Mouse (Mus musculus): Measurements from ENCODE around the gene Dnajb3.
A peak's percentile ranks its signal among the peaks of the same experiment; 100 is the strongest.
"Not testable (repeated sequence)": the region's sequence is repeated elsewhere in the genome, so short reads cannot be mapped to it uniquely, and the experiment has no call there.

The Dnajb3 gene

GRCm38 (mm10) chr1:88230981-88231802 is 25.6 kb upstream of the Dnajb3 start:
- DNase-seq, result no peak

GRCm38 (mm10) chr1:88230421-88230820 is 24.8 kb upstream of the Dnajb3 start:
- DNase-seq, result no peak

- no peak for DNase-seq
Observed at GRCm38 (mm10) chr1:88229986-88230385, 24.4 kb upstream of the Dnajb3 start.

GRCm38 (mm10) chr1:88229566-88229965 is 24.0 kb upstream of the Dnajb3 start:
- DNase-seq, result no peak

DNA sequence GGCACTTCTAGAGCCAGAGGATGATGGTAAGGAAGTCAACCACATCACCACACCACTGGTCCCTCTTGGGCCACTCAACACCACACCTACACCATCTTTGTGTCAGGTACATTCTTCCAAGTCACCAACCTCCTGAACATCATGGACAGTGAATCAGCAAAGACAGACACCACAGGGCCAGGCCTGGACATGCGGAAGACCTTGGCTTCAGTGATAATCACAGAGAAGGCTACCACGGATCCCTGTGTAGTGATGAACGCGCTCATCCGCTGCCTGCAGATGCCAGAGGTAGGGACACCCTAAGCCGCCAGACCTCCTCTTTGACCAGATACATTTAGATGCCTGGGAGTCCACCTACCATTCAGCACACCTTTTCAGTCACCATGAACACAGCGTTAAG is 22.5 kb upstream of the Dnajb3 start:
- no peak for DNase-seq

DNA sequence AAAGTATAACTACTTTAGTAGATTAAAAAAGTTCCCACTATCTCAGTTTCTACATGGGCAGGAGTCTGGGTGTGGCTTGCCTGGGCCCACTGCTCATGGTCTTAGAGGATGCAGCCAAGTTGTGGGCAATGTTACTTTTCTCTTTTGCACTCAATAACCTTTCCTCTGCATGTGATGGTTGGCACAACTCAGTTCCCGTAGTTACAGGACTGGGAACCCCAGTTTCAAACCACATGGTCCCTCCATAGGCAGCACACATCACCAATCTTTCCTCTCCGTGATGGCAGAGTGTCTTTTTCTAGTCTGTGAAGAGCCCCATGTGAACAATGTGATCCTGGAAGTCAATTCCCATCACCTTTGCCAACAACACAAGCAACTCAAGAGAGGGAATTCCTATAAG is 21.9 kb upstream of the Dnajb3 start:
- DNase-seq, result no peak

DNA sequence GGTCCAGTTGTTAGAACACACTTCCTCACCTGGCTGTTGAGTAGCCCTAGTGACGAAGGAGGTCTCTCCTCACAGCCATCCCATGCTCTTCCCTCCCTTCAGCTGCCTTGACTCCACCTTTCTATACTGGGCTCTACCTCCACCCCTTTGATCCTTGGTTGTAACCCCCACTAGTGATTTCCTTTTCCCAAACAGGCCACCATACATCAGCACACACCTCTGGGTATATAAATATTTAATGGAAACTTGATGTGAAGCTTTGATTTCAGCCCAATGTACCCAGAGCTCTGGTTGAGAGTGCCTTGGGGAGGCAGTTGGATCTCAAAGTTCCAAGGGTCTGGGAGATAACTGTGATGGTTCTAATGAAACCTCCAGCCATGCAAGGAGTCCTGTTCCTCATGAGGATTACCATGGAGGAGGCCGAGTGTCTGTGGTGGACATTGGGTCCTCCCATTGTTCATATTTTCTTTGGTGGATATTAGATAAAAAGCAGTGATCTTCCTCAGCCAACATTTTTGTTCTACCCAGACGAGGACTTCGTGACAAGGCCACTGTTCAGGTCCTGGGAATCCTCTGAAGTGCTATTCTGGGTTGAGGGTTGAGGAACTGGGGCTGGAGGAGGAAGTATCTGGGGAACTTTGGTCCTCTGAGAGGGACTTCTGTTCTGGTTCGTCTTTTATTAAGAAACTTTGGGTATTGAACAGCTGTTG is 21.2 kb upstream of the Dnajb3 start, which contains the start of gene Mroh2a:
TSS of gene Mroh2a (plus strand) at position 317 of the 710 bp plus-strand sequence.
- DNase-seq, result no peak

DNA sequence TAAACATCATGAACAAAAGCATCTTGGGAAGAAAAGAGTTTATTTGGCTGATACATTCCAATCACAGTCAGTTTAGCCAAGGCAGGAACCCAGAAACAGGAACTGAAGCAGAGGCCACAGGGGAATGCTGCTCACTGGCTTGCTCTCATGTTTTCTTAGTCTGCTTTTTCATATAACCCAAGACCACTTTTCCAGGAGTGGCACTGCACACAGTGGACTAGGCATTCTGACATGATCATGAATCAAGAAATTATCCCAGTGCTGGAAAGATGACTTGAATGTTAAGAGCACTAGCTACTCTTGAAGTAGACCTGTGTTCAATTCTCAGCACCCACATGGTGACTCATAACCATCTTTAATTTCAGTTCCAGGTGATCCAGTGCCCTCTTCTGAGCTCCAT is 20.2 kb upstream of the Dnajb3 start:
- no peak for DNase-seq

GRCm38 (mm10) chr1:88225301-88225700 is 19.7 kb upstream of the Dnajb3 start:
- DNase-seq, result not testable (repeated sequence)

DNA sequence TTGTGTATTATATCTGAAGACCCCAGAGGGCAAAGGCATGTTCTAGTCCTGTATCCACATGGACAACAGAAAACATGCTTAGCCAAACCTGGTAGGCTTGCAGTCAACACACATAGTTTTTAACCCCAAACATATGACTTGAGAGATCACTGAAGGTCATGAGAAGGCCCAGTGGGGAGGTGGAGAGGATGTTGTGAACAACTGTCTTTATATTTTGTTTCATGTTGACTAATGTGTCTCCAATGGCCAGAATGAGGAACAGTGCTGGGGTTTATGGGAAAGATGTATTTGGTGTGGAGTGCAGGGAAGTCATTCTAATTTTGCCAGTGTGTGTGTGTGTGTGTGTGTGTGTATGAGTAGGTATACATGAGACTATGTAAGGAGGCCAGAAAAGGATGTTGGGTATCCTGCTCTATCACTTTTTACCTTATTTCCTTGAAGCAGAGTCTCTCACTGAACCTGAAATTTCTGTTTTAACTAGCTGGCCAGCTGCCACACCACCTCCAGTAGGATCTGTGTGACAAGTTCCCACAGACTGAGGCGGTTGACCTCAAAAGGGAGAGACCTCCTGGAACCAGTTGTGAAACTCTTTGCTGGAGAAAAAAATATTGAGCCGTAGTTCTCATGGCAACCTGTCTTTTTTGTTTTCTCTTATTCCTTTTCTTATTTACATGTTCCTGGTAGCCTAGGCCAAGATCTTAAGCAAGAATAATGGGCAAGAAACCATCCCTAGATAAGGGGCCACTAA is 18.6 kb upstream of the Dnajb3 start:
- DNase-seq, result peak; percentile 49

DNA sequence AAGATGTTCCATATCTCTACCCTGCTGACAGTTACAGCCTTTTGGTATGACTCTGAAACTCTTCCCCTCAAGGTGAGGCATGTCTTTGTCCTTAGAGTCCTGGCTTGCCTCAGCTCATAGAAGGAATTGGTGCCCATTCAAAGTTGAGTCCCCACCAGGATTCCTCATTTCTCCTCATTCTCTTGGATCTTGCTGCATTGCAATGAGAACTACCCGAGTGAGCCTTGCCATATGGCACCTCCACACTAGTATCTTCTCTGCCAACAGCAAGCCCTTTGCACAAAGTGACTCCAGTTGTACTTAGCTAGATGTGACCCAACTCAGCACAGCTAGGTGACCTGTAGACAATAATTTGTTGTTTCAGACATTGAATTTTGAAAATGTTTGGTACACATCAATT is 18.0 kb upstream of the Dnajb3 start:
- no peak for DNase-seq

- DNase-seq, result not testable (repeated sequence)
Observed at GRCm38 (mm10) chr1:88223011-88223515, 17.5 kb upstream of the Dnajb3 start.

DNA sequence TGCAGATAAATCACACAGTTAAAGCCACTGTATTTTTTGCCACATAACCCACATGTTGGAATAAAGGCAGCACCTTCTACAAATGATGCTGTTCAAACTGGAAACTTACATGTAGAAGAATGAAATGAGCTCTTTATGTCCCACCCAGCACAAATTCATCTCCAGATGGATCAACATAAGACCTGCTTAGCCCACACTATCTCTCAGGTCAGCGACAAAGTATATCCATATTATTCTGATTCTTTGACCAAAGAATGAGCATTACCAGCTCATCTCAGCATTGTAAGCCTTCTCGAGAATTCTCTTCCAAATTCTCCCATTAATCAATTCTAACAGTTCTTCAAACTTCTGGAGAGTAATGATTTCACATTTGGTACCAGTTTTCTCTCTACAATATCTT is 16.6 kb upstream of the Dnajb3 start:
- DNase-seq, result no peak

DNA sequence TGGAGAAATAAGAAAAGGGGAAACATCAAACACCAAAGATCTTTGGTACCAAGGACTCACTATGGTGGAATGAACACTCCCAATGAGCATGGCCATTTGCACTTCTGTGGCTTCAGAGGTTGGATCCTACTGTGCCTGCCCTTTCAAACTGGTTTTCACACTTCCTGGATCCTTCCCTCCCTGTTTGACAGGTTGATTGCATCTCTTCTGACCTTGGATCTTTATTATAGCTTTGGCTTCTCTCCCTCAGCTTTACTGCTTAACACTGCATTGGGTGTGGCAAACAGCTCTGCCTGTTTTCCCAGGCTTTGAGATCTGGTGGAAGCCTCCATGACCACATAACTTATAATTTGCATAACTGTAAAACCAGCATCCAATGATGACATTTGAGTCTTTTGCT is 14.8 kb upstream of the Dnajb3 start:
- no peak for DNase-seq

- DNase-seq, result no peak
Observed at GRCm38 (mm10) chr1:88219054-88219453, 13.5 kb upstream of the Dnajb3 start.

- no peak for DNase-seq
Observed at GRCm38 (mm10) chr1:88218591-88218990, 13.0 kb upstream of the Dnajb3 start.

DNA sequence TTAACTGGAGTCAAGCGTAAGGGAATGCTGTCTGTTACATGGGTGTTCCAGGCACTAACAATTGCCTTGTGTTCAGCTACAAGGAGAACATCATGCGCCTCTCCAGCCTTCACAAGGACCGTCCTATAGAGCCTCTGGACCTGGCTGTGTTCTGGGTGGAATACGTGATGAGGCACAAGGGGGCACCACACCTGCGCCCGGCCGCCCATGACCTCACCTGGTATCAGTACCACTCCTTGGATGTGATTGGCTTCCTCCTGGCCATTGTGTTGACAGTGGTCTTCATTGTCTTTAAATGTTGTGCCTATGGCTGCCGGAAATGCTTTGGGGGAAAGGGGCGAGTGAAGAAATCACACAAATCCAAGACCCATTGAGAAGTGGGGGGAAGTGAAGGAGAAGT is 12.5 kb upstream of the Dnajb3 start:
- no peak for DNase-seq

DNA sequence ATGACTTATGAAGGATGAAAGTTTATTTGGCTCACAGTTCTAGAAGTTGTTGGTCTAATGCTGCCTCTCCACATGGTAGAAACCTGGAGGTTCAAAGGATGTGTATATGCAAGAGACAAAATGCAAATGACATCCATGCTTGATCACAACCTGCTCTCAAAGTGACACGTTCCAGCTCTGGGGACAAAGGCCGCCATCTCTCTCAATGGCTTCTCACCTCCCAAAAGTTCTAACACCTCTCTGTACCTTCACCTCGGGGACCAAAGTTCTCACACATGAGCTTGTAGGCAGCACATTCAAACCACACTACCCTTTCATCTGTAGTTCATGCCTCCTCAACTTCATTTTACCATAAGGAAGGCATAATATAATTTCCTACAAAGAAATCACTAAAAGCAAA is 12.0 kb upstream of the Dnajb3 start:
- no peak for DNase-seq

- no peak for DNase-seq
Observed at GRCm38 (mm10) chr1:88217144-88217543, 11.6 kb upstream of the Dnajb3 start.

- DNase-seq, result no peak
Observed at GRCm38 (mm10) chr1:88216551-88216950, 11.0 kb upstream of the Dnajb3 start.

- no peak for DNase-seq
Observed at GRCm38 (mm10) chr1:88215466-88216380, 10.1 kb upstream of the Dnajb3 start.

DNA sequence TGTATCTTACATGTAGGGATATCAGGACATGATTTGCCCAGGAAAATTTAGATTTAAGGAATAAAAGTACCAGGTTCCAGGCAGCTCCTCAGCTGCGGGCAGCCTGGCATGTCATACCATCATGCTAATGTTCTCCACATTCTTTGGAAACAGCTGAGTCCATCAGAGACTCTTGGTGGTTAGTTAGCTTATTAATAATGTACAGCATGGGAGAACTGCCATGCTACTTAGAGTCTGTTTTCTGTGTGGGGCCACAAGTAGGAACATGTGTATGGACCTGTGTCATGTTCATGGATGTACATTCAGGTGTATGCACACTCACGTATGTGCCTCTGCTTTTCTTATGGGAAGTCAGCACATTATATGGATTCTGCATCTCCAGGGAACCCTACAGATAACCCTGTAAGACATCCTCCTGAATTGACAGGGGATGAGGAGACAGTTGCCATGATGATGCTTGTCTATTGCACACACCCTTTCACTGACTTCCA is 8.9 kb upstream of the Dnajb3 start:
- no peak for DNase-seq
